Mouse (Mus musculus) ovary, postnatal 10 days (tissue): ENCODE measurements at regions not wholly inside any gene's neighbourhood (a gene's known extent, or its start where the extent isn't known, plus 50 kb on each side); places are given as distances from the start of the nearest gene placed in this dataset.

ENCODE experiments used
- DNase-seq: peaks from one replicate; pipeline ENCODE4 v3.0.0; 2022; ENCODE audit warnings: low spot score

DNA sequence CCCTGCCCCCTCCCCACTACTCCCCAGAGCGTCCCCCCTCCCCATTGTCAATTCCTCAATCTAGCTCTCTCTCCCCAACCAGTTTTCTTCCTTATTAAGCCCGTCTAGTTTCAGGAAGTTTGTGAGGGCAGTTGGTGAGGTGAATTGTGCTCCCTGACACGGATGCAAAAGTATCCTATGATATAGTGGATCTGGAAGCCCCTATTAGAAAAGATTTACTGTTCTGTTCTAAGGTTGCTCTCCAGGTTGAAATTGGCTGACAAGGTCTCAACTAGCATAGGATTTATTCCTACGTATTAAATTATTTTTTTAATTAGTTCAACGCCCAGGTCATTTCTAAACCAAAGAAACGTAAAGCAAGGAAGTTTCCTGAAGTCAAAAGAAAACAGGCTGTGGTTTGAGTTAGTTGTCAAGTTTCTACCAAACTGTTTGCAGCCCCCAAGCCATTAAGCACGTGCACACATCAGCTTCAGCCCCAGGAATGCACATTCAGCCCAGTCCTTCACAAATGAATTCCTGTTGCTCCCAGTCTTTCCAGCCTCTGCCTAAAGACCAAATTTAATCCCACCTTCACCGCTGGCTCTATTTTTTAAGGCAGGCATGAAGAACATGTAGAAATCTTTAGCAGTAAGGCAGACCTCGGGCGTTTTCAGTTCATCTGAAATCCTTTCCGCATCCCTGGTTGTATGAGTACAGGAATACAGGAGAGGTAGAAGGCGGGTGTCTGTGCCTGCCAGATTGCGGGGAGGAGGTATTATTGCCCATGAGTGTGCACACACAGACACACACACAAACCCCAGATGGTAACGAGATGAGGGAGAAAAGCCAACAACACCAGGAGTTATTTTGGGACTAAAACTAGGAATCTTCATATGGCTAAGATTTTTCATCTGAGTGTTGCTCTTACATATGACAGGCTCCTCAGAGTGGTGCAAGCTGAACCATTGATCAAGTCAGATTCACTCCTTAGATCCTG lies 375.5 kb downstream of the Nuf2 start:
- DNase-seq: no peak

GRCm38 (mm10) chr1:169142216-169142615 lies 389.0 kb downstream of the Nuf2 start:
- DNase-seq: no peak

DNA sequence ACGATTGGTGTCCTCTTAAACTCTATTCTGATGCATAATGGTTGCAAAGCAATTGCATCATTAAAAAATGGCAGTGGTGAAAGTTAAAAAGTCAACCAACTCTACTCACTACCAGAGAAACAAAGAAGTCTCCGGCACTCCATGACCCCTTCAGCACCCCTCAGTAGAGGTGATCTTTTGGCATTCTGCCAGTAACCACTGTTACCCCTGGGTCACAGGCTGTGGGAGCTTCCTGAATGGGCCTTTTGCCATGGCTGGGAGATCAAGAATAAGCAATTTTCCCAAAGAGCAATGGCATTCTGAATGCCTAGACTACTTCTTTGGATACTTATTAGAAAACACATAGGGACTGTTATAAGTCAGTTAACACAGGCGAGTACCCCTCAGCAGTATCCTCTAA lies 391.2 kb downstream of the Nuf2 start:
- DNase-seq: no peak

DNA sequence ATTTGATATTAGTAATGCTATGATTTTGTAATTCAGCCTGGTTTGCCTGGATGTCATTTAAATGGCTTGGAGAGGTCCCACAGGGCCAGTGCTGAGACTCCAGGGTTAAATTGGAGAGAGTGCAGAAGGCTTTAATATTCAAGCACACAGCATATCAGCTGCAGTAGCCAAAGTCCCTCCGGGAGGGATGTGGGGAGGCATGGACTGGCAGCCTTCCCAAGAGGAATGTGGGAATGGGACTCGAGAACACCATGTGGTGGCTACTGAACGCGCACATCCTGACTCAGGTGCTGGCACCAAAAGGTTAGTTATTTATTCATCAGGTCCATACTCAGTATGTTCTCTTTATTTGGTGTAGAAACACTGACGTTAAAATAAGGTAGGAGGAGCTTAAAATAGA lies 391.8 kb downstream of the Nuf2 start:
- no peak for DNase-seq

- no peak for DNase-seq
These were observed 392.1 kb downstream of the Nuf2 start for GRCm38 (mm10) chr1:169139184-169139486.

GRCm38 (mm10) chr1:169138404-169139183 lies 392.7 kb downstream of the Nuf2 start:
- DNase-seq: no peak

DNA sequence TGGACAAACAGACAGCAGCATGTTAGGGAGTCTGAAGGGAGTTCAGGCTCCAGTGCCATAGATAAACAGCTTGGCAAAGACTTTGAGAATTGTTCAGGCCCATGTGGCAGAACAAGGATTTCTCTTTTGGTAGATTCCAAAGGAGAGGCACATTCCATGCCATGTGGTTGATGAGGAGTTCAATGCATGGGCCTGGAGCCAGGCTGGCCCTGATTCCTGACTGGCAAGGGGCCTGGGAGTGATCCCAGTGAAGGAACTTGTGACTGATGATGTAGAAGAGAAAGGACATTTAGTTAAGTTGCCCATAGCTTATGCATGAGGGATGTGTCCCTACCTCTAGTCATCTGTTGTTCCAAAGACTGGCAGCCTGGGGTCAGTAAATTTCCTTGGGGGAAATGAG lies 395.7 kb downstream of the Nuf2 start:
- no peak for DNase-seq

DNA sequence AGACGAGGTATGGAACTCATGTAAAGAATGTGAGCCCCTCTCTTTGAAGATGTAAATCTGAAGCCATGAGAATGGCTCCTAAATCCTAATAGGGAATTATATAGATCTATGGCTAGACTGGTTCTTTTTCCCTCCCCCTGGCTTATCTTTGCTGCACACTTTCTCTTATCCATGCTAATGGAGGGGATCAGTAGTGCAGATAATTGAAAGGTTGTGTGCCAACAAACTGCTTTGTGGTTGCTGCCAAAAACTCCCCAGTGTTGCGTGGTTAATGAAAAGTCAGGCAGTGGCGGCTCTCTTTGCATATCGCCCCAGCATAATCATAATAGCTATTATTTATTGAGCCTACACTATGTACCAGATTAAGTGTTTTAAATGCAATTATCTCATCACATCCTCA lies 427.6 kb downstream of the Nuf2 start:
- DNase-seq: no peak

- no peak for DNase-seq
These were observed 428.2 kb downstream of the Nuf2 start for GRCm38 (mm10) chr1:169103113-169103512.

GRCm38 (mm10) chr1:169099221-169099620 lies 432.0 kb downstream of the Nuf2 start:
- no peak for DNase-seq

DNA sequence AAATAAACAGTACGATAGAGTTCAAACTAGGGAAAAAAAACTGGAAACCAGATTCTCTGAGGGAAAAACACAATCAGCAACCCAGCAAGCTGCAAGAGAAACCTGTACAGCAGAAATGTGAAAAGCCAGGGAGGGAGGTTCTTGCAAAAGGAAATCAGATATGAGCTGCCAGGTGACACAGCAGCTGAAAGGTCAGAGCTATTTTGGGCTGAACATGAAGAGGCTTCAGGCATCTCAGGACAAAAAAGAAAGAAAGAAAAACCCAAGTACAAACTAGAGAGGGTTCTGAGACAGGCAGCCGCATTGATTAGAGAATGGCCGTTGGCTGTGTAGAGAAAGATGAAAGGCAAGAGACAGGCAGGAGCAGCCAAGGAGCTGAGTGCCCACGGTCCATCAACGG lies 434.5 kb downstream of the Nuf2 start:
- no peak for DNase-seq

DNA sequence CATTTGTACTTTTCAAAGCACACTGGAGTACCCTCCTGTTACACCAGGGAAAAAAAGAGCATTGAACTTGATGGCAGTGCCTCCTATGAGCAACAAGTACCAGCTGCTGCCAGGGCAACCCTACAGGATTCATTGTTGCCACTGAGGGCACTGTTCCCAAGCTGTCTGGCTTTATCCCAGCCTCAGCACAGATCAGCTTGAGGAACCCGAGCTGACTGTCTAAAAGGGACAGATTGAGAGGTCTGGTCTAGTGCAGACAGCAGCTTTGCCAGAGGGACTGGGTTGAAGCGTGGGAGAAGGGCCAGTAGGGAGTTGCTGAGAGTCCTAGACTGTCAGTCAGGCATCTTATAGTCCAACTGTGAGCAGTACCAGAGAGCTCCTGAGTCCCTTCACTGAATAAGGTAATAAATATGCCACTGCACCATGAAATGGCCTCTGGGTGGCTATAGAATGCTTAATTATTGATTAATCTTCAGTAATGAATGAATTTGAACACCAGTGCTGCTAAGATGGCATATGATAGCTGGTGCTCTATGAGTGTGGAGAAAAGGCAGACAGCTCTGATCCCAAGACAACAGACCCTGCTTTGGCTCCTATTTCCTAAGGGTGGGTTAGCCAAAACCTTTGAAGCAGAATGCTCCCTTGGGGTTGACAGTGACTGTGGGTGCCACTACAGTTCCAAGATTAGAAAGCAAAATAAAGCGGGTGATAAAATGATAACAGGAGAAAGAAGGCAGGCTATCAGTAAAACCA lies 437.5 kb downstream of the Nuf2 start:
- no peak for DNase-seq

DNA sequence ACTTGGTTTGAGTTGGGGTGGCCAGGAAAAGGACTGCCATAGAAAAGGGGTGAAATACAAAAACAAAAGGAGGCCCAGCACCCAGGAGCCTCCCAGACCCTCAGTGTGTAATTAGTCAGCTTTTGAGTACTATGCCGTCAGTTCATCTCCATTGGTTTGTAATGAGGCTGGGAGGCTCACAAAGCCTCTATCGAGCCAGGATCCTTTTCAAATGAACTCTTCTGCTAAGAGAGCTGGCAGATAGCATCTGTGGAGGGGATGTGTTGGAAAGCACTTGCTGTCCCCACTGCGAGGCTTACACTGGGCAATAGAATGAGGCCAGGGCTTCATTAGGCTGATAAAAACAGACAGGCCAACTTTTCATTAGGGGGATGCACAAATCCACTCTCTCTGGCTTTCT lies 445.2 kb downstream of the Nuf2 start:
- DNase-seq: no peak

- no peak for DNase-seq
These were observed 450.6 kb downstream of the Nuf2 start for GRCm38 (mm10) chr1:169080686-169081085.

DNA sequence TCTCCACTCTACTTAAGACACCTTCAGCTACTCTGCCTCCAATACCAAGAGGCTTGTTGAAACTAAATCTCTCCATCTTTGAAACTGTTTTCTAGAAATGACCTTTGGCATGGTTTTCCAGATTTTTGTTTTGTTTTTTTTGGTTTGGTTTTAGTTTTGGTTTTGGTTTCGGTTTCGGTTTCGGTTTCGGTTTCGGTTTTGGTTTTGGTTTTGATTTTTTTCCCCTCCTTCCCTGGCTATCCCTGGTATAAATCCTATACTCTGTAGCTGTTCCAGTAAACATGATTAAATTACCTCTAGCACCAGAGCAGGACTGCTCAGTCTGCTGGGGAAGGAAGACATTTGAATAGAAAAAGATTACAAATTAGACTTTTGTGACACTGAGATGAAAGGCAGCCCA lies 454.0 kb downstream of the Nuf2 start:
- no peak for DNase-seq

DNA sequence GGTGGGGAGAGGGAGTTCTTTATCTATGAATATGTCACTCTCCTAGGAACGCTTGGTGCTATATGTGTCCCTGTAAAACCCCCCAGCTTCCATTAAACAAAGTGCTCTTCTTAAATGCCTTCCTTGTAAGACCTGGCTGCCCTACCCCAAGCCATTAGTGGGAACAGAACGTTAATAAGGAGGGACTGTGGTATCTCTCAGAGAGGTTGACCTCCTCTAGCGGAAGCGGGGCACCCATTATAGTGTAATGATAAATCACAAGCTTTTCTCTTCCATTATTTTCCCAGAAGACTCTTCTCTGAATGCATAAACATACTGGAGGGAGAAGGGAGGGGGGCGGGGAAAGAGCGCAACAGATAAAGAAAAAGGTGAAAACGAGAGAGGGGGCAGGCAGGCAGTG lies 455.3 kb downstream of the Nuf2 start:
- DNase-seq: no peak

DNA sequence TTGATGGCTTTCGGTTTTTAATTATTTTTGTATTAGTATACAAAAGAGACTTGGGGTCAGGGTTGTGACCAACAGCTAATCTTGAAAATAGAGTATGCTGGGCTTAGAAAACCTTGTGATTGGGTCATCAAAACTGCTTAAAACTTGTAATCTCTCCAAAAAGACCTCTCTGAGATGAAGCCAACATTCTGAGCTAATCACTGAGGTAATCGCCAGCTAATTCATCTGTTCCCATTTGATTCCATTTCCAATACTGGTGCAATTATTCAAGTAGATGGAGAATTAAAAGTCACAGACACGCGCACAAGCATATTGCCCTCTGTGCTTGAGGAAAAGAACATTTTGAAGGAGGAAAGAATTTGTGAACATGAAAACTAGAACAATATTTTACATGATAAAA lies 459.9 kb downstream of the Nuf2 start:
- no peak for DNase-seq

DNA sequence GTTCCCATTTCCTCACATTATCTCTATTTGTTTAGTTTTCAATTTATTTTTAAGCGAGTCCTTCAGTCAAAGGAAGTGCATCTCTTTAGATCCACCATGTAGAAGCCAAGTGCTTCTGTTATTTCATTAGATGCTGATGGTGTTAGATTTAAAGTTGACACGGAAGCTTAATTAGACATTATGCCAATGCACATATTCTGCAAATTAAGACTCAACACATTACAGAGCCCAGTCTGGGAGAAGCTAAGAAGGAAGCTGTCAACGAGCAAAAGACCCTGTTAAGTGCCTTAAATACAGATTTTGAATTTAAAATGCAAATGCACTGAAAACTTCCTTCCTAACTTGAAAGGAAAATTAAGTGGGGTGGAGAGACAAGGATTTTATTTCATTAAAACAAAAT lies 461.6 kb downstream of the Nuf2 start:
- DNase-seq: no peak

- DNase-seq: no peak
These were observed 464.5 kb downstream of the Nuf2 start for GRCm38 (mm10) chr1:169066795-169067194.

- no peak for DNase-seq
These were observed 470.6 kb downstream of the Nuf2 start for GRCm38 (mm10) chr1:169060627-169061026.

DNA sequence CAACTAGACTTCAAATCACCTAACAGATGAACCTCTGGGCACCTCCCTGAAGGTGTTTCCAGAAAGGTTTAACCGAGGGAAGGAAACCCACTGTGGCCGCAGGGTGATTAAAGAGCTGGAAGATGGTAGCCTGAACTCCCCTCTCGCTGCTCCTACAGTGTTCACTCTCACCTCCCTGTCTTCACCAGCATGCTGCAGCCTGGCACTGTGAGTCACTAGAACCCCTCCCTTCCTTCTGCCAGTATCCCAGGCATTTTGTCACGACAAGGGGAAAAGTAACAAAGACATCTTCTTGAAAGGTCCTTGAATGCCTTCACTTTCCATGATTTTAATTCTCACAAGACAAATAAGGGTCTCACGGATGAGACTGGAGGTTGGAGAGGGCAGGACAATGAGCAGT lies 471.1 kb downstream of the Nuf2 start:
- DNase-seq: no peak

DNA sequence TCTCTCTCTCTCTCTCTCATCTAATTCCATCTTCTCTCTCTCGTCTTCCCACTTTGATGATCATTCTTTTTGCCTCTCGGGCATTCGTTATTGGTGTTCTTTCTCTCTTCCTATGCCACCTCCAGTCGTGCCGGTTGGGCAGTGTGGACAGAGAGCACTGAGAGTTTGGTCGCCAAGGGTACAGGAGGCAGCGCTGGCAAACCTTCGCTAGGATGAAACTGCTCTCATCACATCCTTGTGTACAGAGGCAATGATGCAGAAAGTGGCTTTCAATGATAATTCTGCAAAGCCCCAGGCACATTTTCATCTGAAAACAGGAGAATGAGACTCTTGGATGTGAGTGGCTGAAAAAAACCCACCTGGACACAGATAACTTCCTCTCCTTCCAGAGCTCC lies 479.4 kb downstream of the Nuf2 start:
- no peak for DNase-seq
